Comparison of ENCODE assay signal across 21 mouse cellular contexts in the genomic region with DNA sequence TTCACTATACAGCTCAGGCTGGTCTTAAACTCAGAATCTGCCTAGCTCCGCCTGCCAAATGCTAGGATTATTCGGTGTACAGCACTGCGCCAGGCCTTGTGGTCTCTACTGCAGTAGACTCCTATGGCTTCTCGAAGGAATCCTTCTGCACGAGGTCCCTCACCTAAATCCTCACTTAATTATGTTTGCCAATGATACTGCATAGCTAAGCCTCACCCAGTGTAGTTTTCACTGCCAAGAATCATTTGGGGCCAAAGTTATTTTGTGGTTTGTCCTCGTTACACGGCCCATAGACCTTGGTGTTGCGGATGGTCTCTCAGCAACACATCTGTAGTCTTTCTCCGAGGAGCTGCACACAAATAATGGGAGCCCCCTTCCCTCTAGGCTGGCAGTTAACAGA.
DNase-seq lines count a peak whose midpoint lies in the region; ATAC-seq and TF ChIP-seq lines count a peak whose summit lies in the region.
"Had no signal": no experiment of that assay in that cellular context is flagged by ENCODE, and none has a peak within 500 bp of the region (broad histone marks: within the 10 kb centered on the region; RNA-seq: fewer than 3 reads in every experiment).

No protein-coding gene starts in this region.

- TF ChIP-seq POLR2A in cerebellum, adult 2 months (IDR thresholded peaks at IDR 0.05; ENCODE audit: borderline replicate concordance, insufficient read depth, low read length), result no peak

- H3K4me1 ChIP-seq in cerebellum, adult 2 months (ENCODE audit: control insufficient read depth, insufficient read depth, low read length), result peaks cover 50% of the 10 kb centered on the region
- H3K4me1 ChIP-seq in heart, embryonic 13.5 days, result peaks cover 35% of the 10 kb centered on the region
- peaks cover 14% of the 10 kb centered on the region; the same call in 1 of the 2 replicates for H3K4me1 ChIP-seq in heart, postnatal 0 days (ENCODE audit: control insufficient read depth, insufficient read depth)
- peaks cover 13% of the 10 kb centered on the region for H3K4me1 ChIP-seq in heart, embryonic 12.5 days (replicated peaks)
- peaks cover 3% of the 10 kb centered on the region; the same call in 1 of the 2 replicates for H3K4me1 ChIP-seq in lung, postnatal 0 days (ENCODE audit: insufficient read depth, low read depth, low read length)

- TF ChIP-seq EP300 in heart, postnatal 0 days (IDR thresholded peaks at IDR 0.05; ENCODE audit: low read depth), result no peak
- TF ChIP-seq EP300 in lung, postnatal 0 days (IDR thresholded peaks at IDR 0.05), result no peak

- H3K4me3 ChIP-seq in cerebellum, adult 2 months (replicated peaks; ENCODE audit: insufficient read depth, low read depth, low read length), result no peak overlapping the region
- H3K4me3 ChIP-seq in heart, embryonic 13.5 days, result no peak overlapping the region
- H3K4me3 ChIP-seq in heart, postnatal 0 days (ENCODE audit: low read depth, low read length), result no peak overlapping the region
- H3K4me3 ChIP-seq in heart, embryonic 12.5 days, result no peak overlapping the region
- H3K4me3 ChIP-seq in lung, postnatal 0 days (ENCODE audit: low read depth, low read length), result no peak overlapping the region
- H3K4me3 ChIP-seq: embryonic facial prominence, embryonic 13.5 days; forebrain, embryonic 13.5 days; hindbrain, embryonic 13.5 days had no signal

- no peak for ATAC-seq in heart, embryonic 13.5 days (ENCODE audit: extremely low read depth, insufficient number of reproducible peaks, low FRiP score, low TSS enrichment)
- no peak for ATAC-seq in heart, postnatal 0 days (ENCODE audit: insufficient read depth, low read depth)
- no peak for ATAC-seq in heart, embryonic 12.5 days (ENCODE audit: insufficient number of reproducible peaks, low FRiP score)
- ATAC-seq in lung, postnatal 0 days, result no peak
- ATAC-seq: activated CD4-positive, CD25-positive, alpha-beta regulatory T cell, adult 4 months; CD4-positive, CD25-positive, alpha-beta regulatory T cell, adult 4 months; intestine, embryonic 16.5 days had no signal

- H3K27ac ChIP-seq in cerebellum, adult 2 months (ENCODE audit: insufficient read depth, low read length), result peak overlapping the region; percentile 88
- H3K27ac ChIP-seq in heart, embryonic 13.5 days (replicated peaks), result peak overlapping the region; percentile 88
- H3K27ac ChIP-seq in heart, postnatal 0 days (ENCODE audit: low read depth), result peak overlapping the region; percentile 51; the same call in 1 of the 2 replicates
- no peak overlapping the region for H3K27ac ChIP-seq in heart, embryonic 12.5 days (ENCODE audit: poor library complexity, severe bottlenecking)
- 0 out of 2 replicates have a peak overlapping the region, but pooled peaks have one; percentile 5 for H3K27ac ChIP-seq in lung, postnatal 0 days (ENCODE audit: low read length)
- H3K27ac ChIP-seq: embryonic facial prominence, embryonic 13.5 days; forebrain, embryonic 13.5 days; hindbrain, embryonic 13.5 days had no signal

- no peak overlapping the region for H3K9ac ChIP-seq in heart, embryonic 13.5 days
- H3K9ac ChIP-seq in heart, postnatal 0 days (replicated peaks; ENCODE audit: low read depth, low read length), result no peak overlapping the region
- no peak overlapping the region for H3K9ac ChIP-seq in heart, embryonic 12.5 days
- no peak overlapping the region for H3K9ac ChIP-seq in lung, postnatal 0 days (replicated peaks; ENCODE audit: low read depth)
- H3K9ac ChIP-seq: embryonic facial prominence, embryonic 13.5 days; forebrain, embryonic 13.5 days; forebrain, postnatal 0 days; hindbrain, embryonic 13.5 days had no signal

- WGBS in cerebellum, adult 2 months, result 25% methylated on average over 9 of the region's 9 CpGs
- 86% methylated on average over 9 of the region's 9 CpGs for WGBS in heart, embryonic 13.5 days
- WGBS in heart, postnatal 0 days, result 88% methylated on average over 9 of the region's 9 CpGs
- WGBS in heart, embryonic 12.5 days, result 91% methylated on average over 9 of the region's 9 CpGs
- 80% methylated on average over 9 of the region's 9 CpGs for WGBS in lung, postnatal 0 days

- no peak for DNase-seq in cerebellum, adult 2 months
- no peak for DNase-seq in cerebellum, adult 11-12 months
- DNase-seq in heart, adult 8-10 months (ENCODE audit: low spot score), result no peak
- DNase-seq in heart, postnatal 0 days (ENCODE audit: low spot score), result no peak
- DNase-seq in lung, postnatal 0 days (ENCODE audit: low spot score), result no peak
- no peak for DNase-seq in lung, postnatal 36 days
- DNase-seq: adrenal gland, postnatal 14 days; B cell, adult 2 months; gastrocnemius, postnatal 14 days; kidney, adult 8-10 months had no signal

- H3K36me3 ChIP-seq in heart, embryonic 13.5 days, result no peaks in the 10 kb centered on the region
- no peaks in the 10 kb centered on the region for H3K36me3 ChIP-seq in heart, postnatal 0 days (replicated peaks; ENCODE audit: control insufficient read depth, insufficient read depth, low read length)
- H3K36me3 ChIP-seq in heart, embryonic 12.5 days, result no peaks in the 10 kb centered on the region
- no peaks in the 10 kb centered on the region for H3K36me3 ChIP-seq in lung, postnatal 0 days (ENCODE audit: insufficient read depth, low read length)
- H3K36me3 ChIP-seq: embryonic facial prominence, embryonic 13.5 days; G1E; hindbrain, embryonic 13.5 days had no signal

- no peaks in the 10 kb centered on the region for H3K27me3 ChIP-seq in cerebellum, adult 2 months (ENCODE audit: control insufficient read depth, insufficient read depth, low read length)
- no peaks in the 10 kb centered on the region for H3K27me3 ChIP-seq in heart, embryonic 13.5 days (replicated peaks)
- no peaks in the 10 kb centered on the region for H3K27me3 ChIP-seq in heart, postnatal 0 days (ENCODE audit: control insufficient read depth, insufficient read depth, low read length)
- no peaks in the 10 kb centered on the region for H3K27me3 ChIP-seq in heart, embryonic 12.5 days (replicated peaks)
- H3K27me3 ChIP-seq in lung, postnatal 0 days (replicated peaks; ENCODE audit: insufficient read depth, low read length), result no peaks in the 10 kb centered on the region
- H3K27me3 ChIP-seq: embryonic facial prominence, embryonic 13.5 days; forebrain, embryonic 13.5 days; hindbrain, embryonic 13.5 days had no signal

- no peaks in the 10 kb centered on the region for H3K9me3 ChIP-seq in heart, embryonic 13.5 days
- H3K9me3 ChIP-seq in heart, postnatal 0 days (replicated peaks; ENCODE audit: control insufficient read depth, low read length), result no peaks in the 10 kb centered on the region
- H3K9me3 ChIP-seq in heart, embryonic 12.5 days (replicated peaks), result no peaks in the 10 kb centered on the region
- no peaks in the 10 kb centered on the region for H3K9me3 ChIP-seq in lung, postnatal 0 days (ENCODE audit: low read length)
- H3K9me3 ChIP-seq: G1E had no signal

- H3K4me2 ChIP-seq in heart, embryonic 13.5 days, result no peak overlapping the region
- H3K4me2 ChIP-seq in heart, postnatal 0 days (ENCODE audit: low read depth, low read length), result no peak overlapping the region
- no peak overlapping the region for H3K4me2 ChIP-seq in heart, embryonic 12.5 days
- H3K4me2 ChIP-seq in lung, postnatal 0 days (replicated peaks; ENCODE audit: low read depth, low read length), result no peak overlapping the region
- H3K4me2 ChIP-seq: embryonic facial prominence, embryonic 13.5 days; forebrain, embryonic 13.5 days; heart, embryonic 11.5 days; hindbrain, embryonic 13.5 days had no signal

- TF ChIP-seq CTCF in cerebellum, adult 2 months (IDR thresholded peaks at IDR 0.05; ENCODE audit: borderline replicate concordance, insufficient read depth, low read depth, low read length), result no peak
- TF ChIP-seq CTCF in heart, postnatal 0 days (IDR thresholded peaks at IDR 0.05; ENCODE audit: low read depth), result no peak
- TF ChIP-seq CTCF in lung, postnatal 0 days (IDR thresholded peaks at IDR 0.05), result no peak
